Mouse (Mus musculus) spleen, adult 2 months (tissue): ENCODE results near the gene B130006D01Rik.

Experiments
- CTCF ChIP-seq: fragments of 200-500 bp; IDR thresholded peaks from 2 replicates; pipeline ENCODE4 v1.5.1; 2011; ENCODE audit warnings: mild to moderate bottlenecking, inconsistent platforms; ENCODE audit not compliant: insufficient read depth, insufficient read length, insufficient replicate concordance; ENCODE audit errors: extremely low read depth
- POLR2A ChIP-seq: fragments of 200-500 bp; IDR thresholded peaks from 2 replicates; pipeline ENCODE4 v1.6.1; 2011; ENCODE audit warnings: low read depth, low read length, inconsistent platforms

- TF ChIP-seq CTCF (no peak), POLR2A (no peak)
These were observed 49.9 kb downstream of the B130006D01Rik start for GRCm38 (mm10) chr11:95773264-95773663.
